Mouse (Mus musculus) hindbrain, embryonic 15.5 days (tissue): ENCODE data around the gene Xk. TPM values are rescaled to one million over a fixed set of nuclear protein-coding genes. Genes with fewer than 3 reads are reported as not detected.
"Not testable (repeated sequence)": the region's sequence is repeated elsewhere in the genome, so short reads cannot be mapped to it uniquely, and the experiment has no call there.

Source experiments
- ATAC-seq: fragments of 200-750 bp; cut with Nextera tagmentation; 2 replicates; pipeline ENCODE4 v1.8.0; 2017; ENCODE audit warnings: low read depth, moderate number of reproducible peaks, moderate TSS enrichment; ENCODE audit not compliant: low FRiP score
- H3K27ac ChIP-seq: fragments of 300-500 bp; sonication (generic); replicated peaks from 2 replicates; pipeline ENCODE4 v1.5.1; 2015; ENCODE audit warnings: mild to moderate bottlenecking, inconsistent platforms
- H3K27me3 ChIP-seq: fragments of 300-500 bp; sonication (generic); 2 replicates; pipeline ENCODE4 v1.6.1; 2015; ENCODE audit warnings: control low read depth, inconsistent platforms
- H3K36me3 ChIP-seq: fragments of 300-500 bp; sonication (generic); 2 replicates; pipeline ENCODE4 v1.6.1; 2015; ENCODE audit warnings: control low read depth, inconsistent platforms
- H3K4me1 ChIP-seq: fragments of 300-500 bp; sonication (generic); replicated peaks from 2 replicates; pipeline ENCODE4 v1.6.1; 2015; ENCODE audit warnings: control low read depth, inconsistent platforms
- H3K4me2 ChIP-seq: fragments of 300-500 bp; sonication (generic); 2 replicates; pipeline ENCODE4 v1.6.1; 2015; ENCODE audit warnings: moderate library complexity, mild to moderate bottlenecking, inconsistent platforms
- H3K4me3 ChIP-seq: fragments of 300-500 bp; sonication (generic); 2 replicates; pipeline ENCODE4 v1.5.1; 2015; ENCODE audit warnings: mild to moderate bottlenecking, inconsistent platforms
- H3K9ac ChIP-seq: fragments of 300-500 bp; sonication (generic); 2 replicates; pipeline ENCODE4 v1.6.1; 2015; ENCODE audit warnings: inconsistent platforms
- H3K9me3 ChIP-seq: fragments of 300-500 bp; sonication (generic); 2 replicates; pipeline ENCODE4 v1.6.1; 2016; ENCODE audit warnings: control low read depth, inconsistent platforms
- WGBS: fragments of 180-500 bp; shearing (Covaris S2); methylation state at CpG from one replicate; pipeline ENCODE4 v1.1.7; 2015; 5-methylcytosine and 5-hydroxymethylcytosine counted together
- polyA plus RNA-seq: library from polyadenylated mRNA; unstranded; fragments of >200 nt; fragmentation: Nextera tagmentation; extraction: Ambion mirVana; gene quantifications from 2 replicates; pipeline ENCODE4 v1.2.1, GENCODE M21; 2015

Xk gene
- polyA plus RNA-seq, 1 experiment from 2014 or later, result 5.4 TPM

GRCm38 (mm10) chrX:9333035-9333434 lies 60.5 kb downstream of the Xk start:
- H3K27ac ChIP-seq, ATAC-seq, H3K4me1 ChIP-seq, H3K4me3 ChIP-seq, H3K27me3 ChIP-seq, H3K9me3 ChIP-seq, H3K36me3 ChIP-seq, H3K4me2 ChIP-seq, H3K9ac ChIP-seq: not testable (repeated sequence)
- WGBS, result 51% methylated on average over 2 of the region's 2 CpGs

DNA sequence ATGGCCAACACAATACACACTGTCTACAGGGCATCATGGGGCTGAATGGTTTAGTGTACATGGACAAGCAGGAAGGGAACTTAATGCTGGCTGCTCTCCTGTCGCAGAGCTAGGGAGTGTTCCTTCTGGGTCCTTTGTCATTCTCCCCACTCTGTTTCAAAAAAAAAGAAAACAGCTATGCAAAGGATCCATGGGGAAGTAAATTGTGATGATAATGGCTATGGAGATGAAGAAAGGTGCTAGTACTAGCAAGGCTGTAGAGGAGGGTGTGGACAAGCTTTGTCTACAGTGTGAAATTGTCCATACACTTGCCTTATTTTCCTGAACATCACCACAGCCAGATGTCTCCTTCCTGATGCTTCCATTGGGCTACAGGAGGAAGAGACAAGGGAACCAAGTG lies 62.4 kb downstream of the Xk start:
- not testable (repeated sequence) for H3K9me3 ChIP-seq, H3K9ac ChIP-seq, H3K4me3 ChIP-seq, H3K4me2 ChIP-seq, H3K27me3 ChIP-seq, ATAC-seq, H3K4me1 ChIP-seq, H3K27ac ChIP-seq, H3K36me3 ChIP-seq
- 71% methylated on average over 1 of the region's 1 CpGs for WGBS

DNA sequence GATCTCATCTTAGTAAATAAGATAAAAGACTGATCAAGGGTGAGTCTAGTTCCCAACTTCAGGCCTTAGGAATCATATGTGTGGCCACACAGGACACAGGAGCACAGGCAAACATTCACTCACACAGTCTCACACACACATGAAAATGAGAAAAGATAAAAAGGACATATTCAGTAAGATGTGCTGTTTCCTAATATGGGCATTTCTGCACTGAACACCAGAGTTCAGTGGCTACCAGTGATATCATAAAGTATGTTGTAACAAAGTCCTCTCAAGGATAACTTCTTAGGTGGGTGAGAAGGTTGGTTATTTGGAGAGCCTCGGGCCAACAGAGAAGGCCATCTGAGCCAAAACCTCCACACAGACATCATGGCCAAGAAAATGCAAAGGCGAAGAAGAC lies 77.8 kb downstream of the Xk start, which contains the start of gene H2al1k:
TSS of gene H2al1k (plus strand) at position 301 of the 400 bp plus-strand sequence.
- ATAC-seq, H3K4me3 ChIP-seq, H3K4me2 ChIP-seq, H3K27me3 ChIP-seq, H3K27ac ChIP-seq, H3K4me1 ChIP-seq, H3K9me3 ChIP-seq, H3K9ac ChIP-seq, H3K36me3 ChIP-seq: not testable (repeated sequence)
- WGBS, result no CpG with 5 or more reads among the region's 2 CpGs

Other genes with a start within 250 kb of the Xk start
- gene Fthl17e, start 239.3 kb upstream of the Xk start, polyA plus RNA-seq, result not detected in 2 replicates
- not detected in 2 replicates for gene Fthl17f, start 209.7 kb upstream of the Xk start, polyA plus RNA-seq
- not detected in 2 replicates for gene 4930402K13Rik, start 168.2 kb upstream of the Xk start, polyA plus RNA-seq
- 5.4 and 5.5 TPM in 2 replicates for gene Lancl3, start 72.9 kb upstream of the Xk start, polyA plus RNA-seq
- 0.21 TPM in 1 of 2 replicates, not detected in the other for gene Gm14862, start 15.9 kb upstream of the Xk start, polyA plus RNA-seq
- gene H2al1m, start 11.0 kb downstream of the Xk start, polyA plus RNA-seq, result 0.31 TPM in 1 of 2 replicates, not detected in the other
- not detected in 2 replicates for gene H2al1k, start 77.9 kb downstream of the Xk start, polyA plus RNA-seq
- 0.43 and 1.3 TPM in 2 replicates for gene Cybb, start 215.0 kb downstream of the Xk start, polyA plus RNA-seq